Mouse (Mus musculus): ENCODE measurements around the gene Nufip2.

- TF ChIP-seq CTCF (IDR thresholded peaks at IDR 0.05; ENCODE audit: low read depth, low read length) = no peak
- no peak for TF ChIP-seq POLR2A (IDR thresholded peaks at IDR 0.05; ENCODE audit: insufficient read depth, low read length)
- no peak for TF ChIP-seq EP300 (IDR thresholded peaks at IDR 0.05; ENCODE audit: insufficient read depth, low read depth, low read length)
Measured at GRCm38 (mm10) chr11:77663639-77664038, 22.3 kb upstream of the Nufip2 start.

Measured in ES-Bruce4 (cell line).